Mouse (Mus musculus): ENCODE data around the gene Tmem18. TPM values are rescaled to one million over a fixed set of nuclear protein-coding genes. Genes with fewer than 3 reads are reported as not detected.

Tmem18 gene
- polyA plus RNA-seq, 1 experiment from 2014 or later, result 13.7 TPM

DNA sequence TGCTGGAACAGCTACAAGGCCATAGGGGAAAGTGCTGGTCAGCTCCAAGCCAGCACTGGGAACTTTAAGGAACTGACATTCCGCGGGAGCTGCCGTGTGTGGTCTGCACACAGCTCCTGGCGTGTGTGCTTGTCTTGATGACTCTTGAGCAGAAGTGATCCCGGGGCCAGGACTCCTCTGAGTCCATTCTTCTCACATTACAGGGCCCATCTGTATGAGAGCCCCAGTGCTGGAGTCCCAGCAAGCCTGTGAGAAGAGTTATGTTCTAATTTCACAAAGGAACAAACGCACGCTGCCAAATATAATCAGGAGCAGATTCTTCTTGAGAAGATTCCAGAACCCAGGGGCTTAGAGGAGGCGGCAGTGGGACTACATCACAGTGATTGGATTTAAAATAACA, 34.2 kb downstream of the Tmem18 start:
- Histone ChIP-seq H3K36me3 (ENCODE audit: control insufficient read depth, insufficient read depth, low read length) (no peaks in the 10 kb centered on the region), H3K4me2 (no peak overlapping the region), H3K9ac (ENCODE audit: low read depth, low read length) (no peak overlapping the region), H3K4me3 (ENCODE audit: low read depth, low read length) (no peak overlapping the region), H3K27ac (ENCODE audit: low read depth, low read length) (no peak overlapping the region), H3K9me3 (replicated peaks; ENCODE audit: control insufficient read depth, low read length) (no peaks in the 10 kb centered on the region), H3K27me3 (ENCODE audit: control insufficient read depth, insufficient read depth, low read length) (no peaks in the 10 kb centered on the region), H3K4me1 (ENCODE audit: control insufficient read depth, insufficient read depth, low read length) (no peaks in the 10 kb centered on the region)
- WGBS (ENCODE audit: insufficient replicate concordance), result 52% methylated on average over 8 of the region's 8 CpGs
- ATAC-seq (replicated peaks; ENCODE audit: insufficient number of reproducible peaks, low FRiP score, low TSS enrichment), result no peak

DNA sequence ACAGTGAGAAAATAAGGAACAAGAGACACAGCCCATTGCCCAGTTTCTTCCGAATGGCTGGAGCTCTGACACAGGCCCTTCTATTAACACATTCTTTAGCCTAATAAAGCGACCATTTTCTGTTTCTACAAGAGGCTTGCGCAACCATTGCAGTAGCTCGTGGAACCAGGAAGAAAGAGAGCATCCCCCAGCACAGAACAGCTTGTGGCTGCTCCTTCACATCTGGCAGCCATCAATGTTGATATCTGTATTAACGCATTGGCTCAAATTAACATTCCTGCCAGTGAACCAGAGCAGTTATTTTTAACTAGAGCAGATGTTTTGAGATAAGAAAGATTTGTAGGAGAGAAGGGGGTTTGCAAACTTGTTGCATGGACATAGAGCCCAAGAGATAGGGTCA, 44.2 kb downstream of the Tmem18 start:
- no peaks in the 10 kb centered on the region for H3K4me1 ChIP-seq (ENCODE audit: control insufficient read depth, insufficient read depth, low read length)
- ATAC-seq (replicated peaks; ENCODE audit: insufficient number of reproducible peaks, low FRiP score, low TSS enrichment), result no peak
- no peaks in the 10 kb centered on the region for H3K9me3 ChIP-seq (replicated peaks; ENCODE audit: control insufficient read depth, low read length)
- H3K27ac ChIP-seq (ENCODE audit: low read depth, low read length), result no peak overlapping the region
- 59% methylated on average over 5 of the region's 5 CpGs for WGBS (ENCODE audit: insufficient replicate concordance)
- no peaks in the 10 kb centered on the region for H3K27me3 ChIP-seq (ENCODE audit: control insufficient read depth, insufficient read depth, low read length)
- no peaks in the 10 kb centered on the region for H3K36me3 ChIP-seq (ENCODE audit: control insufficient read depth, insufficient read depth, low read length)
- H3K4me2 ChIP-seq, result no peak overlapping the region
- no peak overlapping the region for H3K9ac ChIP-seq (ENCODE audit: low read depth, low read length)
- H3K4me3 ChIP-seq (ENCODE audit: low read depth, low read length), result no peak overlapping the region

DNA sequence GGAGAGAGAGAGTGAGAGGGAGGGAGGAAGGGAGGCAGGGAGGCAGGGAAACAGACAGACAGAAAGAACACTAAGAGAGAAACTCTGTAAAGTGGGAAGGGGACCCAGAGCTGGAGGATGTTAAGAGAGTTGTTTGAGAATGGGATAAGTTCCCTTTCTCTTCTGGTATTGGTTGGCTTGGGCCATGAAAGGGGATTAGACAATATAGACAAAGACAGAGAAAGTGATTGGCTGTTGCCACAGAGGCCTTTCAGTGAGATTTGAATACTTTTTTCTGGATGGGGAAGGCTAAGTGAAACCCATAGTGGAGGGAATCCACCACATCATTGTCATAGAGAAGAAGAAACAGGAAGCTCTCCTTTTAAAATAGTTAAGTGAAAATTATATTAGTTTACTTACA, 50.3 kb downstream of the Tmem18 start:
- no peak overlapping the region for H3K27ac ChIP-seq (ENCODE audit: low read depth, low read length)
- H3K4me1 ChIP-seq (ENCODE audit: control insufficient read depth, insufficient read depth, low read length), result no peaks in the 10 kb centered on the region
- H3K36me3 ChIP-seq (ENCODE audit: control insufficient read depth, insufficient read depth, low read length), result no peaks in the 10 kb centered on the region
- no peak overlapping the region for H3K4me3 ChIP-seq (ENCODE audit: low read depth, low read length)
- no peak overlapping the region for H3K9ac ChIP-seq (ENCODE audit: low read depth, low read length)
- no peaks in the 10 kb centered on the region for H3K27me3 ChIP-seq (ENCODE audit: control insufficient read depth, insufficient read depth, low read length)
- no peak for ATAC-seq (replicated peaks; ENCODE audit: insufficient number of reproducible peaks, low FRiP score, low TSS enrichment)
- no peaks in the 10 kb centered on the region for H3K9me3 ChIP-seq (replicated peaks; ENCODE audit: control insufficient read depth, low read length)
- no peak overlapping the region for H3K4me2 ChIP-seq

Small RNA genes lying within 50 kb of the gene (microRNA-seq; reads per million reads assigned to microRNA genes)
- gene Gm25243 (ENCODE audit: borderline number of aligned reads), result not detected

Other genes with a start within 250 kb of the Tmem18 start
- gene Sntg2, start 211.1 kb upstream of the Tmem18 start, polyA plus RNA-seq (2014; fragmentation: Nextera tagmentation; extraction: Ambion mirVana), result 2.6 and 3.8 TPM in 2 replicates